Mouse (Mus musculus) lung, postnatal 0 days (tissue): ENCODE measurements around the gene Cul9.

Experiments used
- CTCF ChIP-seq: IDR thresholded peaks from 2 replicates; pipeline ENCODE4 v1.5.1; 2016; ENCODE audit warnings: antibody characterized with exemption, mild to moderate bottlenecking
- EP300 ChIP-seq: IDR thresholded peaks from 2 replicates; pipeline ENCODE4 v1.6.1; 2016; ENCODE audit warnings: antibody characterized with exemption, mild to moderate bottlenecking, control low read depth

DNA sequence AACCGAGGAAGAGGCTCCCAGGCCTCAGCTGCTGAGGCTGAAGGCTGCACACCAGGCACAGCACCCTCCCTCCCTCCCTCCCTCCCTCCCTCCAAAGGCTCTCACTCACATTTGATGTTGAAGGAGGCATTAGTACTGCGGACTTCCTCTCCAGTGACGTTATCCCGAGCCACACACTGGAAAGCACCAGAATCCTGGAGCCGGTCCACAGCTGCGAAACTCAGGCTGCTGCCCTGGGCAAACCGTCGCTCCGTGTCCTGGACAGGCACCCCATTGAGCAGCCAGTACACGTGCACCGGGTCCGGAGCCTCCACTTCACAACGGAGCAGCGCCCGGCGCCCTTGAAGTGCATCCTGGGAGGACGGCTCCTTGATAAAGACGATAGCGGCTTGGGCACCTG is 45.2 kb upstream of the Cul9 start:
- no peak for TF ChIP-seq CTCF
- no peak for TF ChIP-seq EP300
